Mouse (Mus musculus): Measurements from ENCODE around the gene Ly9.
A peak's percentile ranks its signal among the peaks of the same experiment; 100 is the strongest.

Ly9 gene

DNA sequence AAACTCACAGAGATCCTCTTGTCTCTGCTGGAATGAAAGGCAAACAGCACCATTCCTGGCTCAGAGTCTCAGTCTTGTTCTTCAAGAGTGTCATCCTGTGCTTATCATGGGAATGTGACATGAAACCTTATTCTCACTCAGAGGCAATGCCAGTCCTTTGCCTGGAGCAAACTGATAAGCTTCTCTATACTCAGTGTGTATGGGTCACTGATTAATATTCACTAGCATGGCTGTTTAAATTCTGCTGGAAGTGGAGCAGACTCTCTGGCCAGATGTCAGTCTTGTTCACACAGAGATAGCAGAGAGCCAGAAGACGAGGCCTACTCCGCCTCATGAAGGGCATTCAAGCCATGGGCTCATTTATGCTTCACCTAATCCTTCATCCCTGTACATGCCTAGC, 22.6 kb downstream of the Ly9 start:
- no peak for DNase-seq (ENCODE audit: low spot score in 2 of 2)

DNA sequence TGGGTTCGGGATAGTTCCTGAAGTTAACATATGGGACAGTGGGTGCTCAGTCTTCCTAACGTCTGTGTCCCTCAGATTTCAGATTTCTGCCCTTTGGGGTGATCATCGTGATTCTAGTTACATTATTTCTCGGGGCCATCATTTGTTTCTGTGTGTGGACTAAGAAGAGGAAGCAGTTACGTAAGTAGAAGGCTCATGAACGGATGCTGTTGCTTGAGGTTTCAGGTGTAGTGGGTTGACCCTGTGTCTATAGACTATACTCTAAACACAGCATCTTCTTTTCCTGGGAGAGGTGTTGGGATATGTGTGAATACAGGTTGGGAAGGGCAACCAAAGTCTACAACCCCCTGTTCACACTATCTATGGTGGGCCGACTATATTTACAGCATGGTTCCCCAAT, 30.0 kb downstream of the Ly9 start:
- DNase-seq (ENCODE audit: low spot score in 2 of 2), result no peak

DNA sequence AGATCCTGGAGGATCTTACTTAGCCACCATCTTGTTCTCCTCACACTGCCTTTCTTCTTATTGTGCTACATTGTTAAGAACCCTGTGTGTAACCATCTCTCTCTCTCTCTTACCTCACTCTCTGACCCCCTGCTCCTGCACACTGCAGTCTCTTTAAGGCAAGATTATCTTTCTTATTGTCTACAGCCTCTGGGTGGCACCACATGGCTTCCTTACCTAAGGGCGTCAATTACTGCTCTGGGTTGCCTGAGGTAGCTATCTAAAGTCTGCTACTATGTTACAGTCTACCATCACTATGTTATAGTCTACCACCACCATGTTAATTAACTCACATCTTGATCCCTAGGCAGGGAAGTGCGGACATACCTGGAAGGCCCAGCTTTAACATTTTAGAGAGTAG, 38.8 kb downstream of the Ly9 start:
- no peak for DNase-seq (ENCODE audit: low spot score in 2 of 2)

DNA sequence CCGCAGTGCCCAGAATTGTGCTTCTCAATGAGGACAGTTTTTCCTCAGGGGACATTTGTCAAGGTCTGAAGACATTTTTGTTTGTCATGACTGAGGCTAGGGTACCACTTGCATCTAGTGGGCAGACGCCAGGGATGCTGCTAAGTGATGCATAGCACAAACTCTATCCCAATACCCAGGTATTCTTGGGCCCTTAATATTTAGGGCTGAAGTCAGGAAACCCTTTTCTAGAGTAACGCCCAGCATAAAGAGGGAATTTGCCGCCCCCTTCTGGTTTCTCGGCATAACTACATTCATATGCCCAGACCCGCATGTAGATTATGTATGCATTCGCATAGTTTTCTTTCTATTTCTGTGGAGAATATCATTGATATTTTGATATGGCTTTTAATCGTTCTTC, 40.4 kb downstream of the Ly9 start:
- DNase-seq (ENCODE audit: low spot score in 2 of 2), result peak; percentile 57 to 61

DNA sequence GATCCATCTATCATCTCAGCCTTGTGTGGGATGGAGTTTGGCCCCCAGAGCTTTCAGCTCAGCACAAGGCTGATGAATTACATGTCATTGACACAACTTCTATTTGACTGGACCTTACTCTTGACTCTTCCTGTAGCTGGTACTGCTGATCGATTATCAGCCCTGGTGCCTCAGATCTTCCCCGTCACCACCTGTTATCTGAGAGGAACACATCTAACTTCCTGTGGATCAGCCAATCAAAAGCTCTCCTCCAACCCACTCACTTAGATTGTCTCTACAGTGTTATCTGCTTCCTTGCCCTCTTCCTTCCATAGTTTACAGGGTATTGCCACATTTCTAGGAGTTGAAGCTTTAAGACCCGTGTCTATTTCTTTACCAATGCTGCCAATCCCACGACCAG, 41.3 kb downstream of the Ly9 start:
- no peak for DNase-seq (ENCODE audit: low spot score in 2 of 2)

DNA sequence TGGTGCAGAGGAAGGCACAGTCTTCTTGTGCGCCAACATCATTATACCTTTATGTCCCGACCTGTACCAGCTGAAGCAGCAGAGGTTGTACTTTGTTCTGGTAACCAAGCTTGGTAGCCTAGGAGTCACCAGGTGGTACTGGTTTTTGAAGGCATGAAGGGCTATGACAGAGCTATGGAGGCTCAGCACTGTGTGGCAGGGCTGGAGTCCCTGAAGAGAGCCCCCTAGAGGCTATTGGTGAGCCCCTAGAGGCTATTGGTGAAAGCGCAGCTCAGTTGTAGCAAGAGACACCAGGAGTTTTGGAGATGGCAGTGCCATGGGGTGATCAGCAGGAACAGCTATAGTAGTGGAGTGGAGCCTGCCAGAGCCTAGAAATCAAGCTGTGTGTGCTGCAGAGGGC, 43.0 kb downstream of the Ly9 start:
- DNase-seq (ENCODE audit: low spot score in 2 of 2), result peak; percentile 45 to 48

DNA sequence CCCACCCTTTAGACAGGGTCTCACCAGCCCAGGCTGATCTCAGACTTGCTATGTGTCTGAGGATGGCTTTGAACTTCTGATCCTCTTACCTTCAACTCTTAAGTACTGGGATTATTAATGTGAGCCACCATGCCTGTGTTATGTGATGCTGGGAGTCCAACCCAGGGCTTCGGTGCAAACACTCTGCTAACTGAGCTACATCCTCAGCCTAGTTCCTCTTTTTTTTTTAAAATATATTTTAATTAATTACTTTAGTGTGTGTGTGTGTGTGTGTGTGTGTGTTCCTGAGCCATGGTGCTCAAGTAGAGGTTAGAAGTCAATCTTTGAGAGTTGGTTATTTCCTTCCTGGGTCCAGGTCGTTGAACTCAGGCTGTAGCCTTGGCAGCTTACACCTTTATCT, 44.2 kb downstream of the Ly9 start:
- DNase-seq (ENCODE audit: low spot score in 2 of 2), result peak in 1 of 2 experiments; percentile 46

DNA sequence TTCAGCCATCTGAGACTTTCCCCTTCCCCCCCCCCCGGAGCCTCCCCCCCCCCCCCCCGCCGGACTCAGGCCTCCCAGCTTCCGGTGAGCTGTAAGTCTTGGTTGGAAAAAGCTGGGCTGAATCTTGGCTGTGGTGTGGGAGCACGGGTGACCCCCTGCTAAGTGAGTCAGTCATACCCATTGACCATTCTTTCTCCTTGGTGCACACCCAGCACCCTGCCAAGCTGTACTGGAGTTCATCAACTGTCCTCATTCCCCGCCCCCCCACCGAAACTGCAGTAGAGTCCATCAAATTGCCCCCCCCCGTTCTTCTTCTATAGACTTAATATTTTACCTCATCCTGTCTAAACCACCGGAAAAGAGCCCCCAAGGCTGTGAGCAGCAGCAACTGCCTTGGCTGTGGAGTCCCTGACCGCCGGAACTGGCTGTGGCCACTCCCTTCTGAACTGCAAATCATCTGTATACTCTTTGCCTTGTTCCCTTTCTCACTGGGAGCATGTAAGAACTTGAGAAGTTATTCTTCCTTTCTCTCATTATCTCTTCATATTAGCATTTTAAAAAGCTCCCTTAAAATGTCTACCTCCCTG, 45.5 kb downstream of the Ly9 start:
- peak; percentile 66 to 70 for DNase-seq (ENCODE audit: low spot score in 2 of 2)

DNA sequence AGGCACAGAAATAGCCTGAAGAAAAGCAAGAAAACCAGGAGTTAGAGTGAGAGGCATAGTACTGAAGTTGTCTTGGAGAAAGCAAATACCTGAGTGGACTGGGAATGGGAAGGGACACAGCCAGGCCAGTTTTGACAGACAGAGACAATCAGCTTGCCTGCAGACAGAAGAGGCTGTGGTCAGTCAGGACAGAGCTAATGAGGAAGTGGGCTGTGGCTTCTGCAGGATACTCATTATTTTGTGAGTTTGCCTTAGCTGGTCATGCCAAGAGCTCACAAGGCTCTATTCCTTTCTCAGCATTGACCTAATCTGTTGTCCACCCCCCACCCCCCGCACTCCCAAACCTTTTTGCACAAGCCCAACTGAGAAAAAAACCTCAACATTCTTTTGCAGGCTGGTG, 46.0 kb downstream of the Ly9 start:
- DNase-seq (ENCODE audit: low spot score in 2 of 2), result peak in 1 of 2 experiments; percentile 44

DNA sequence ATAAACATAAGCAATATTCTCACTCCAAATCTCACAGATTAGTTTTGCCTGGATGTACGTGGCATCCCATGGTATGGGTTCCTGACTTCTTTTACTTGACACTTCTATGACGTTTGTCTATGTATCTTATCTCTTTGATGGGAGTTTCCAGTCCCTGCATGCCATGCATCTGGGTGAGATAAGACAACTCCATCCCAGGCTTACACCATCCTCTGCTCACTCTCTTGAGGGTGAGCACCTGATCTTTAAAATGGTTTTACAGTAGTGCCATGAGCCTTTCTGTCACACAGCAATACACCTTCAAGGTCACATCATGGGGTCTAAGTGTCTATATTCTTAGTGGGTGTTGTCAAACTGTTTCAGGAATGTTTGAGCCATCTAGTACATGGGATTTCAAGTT, 46.9 kb downstream of the Ly9 start:
- no peak for DNase-seq (ENCODE audit: low spot score in 2 of 2)

DNA sequence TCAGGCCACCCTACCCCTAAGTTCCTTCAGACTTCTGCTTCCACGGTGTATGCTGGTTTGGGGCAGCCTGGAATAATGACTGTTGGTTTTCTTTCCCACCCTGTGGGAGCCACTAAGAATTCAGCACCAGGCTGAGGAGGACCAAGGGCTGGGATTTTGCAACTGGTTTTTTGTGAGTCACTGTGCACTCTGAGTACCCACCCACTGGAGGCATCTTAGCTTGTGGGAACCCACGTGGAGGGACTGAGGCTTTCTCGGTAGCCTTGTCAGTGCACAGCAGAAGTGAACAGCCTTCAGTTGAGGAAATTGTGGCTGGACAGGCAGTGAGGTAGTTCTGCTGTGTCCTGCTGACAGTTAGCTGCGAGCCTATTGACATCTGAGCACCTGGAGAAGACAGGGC, 48.3 kb downstream of the Ly9 start, which contains the start of gene Cd244a:
TSS of gene Cd244a (plus strand) at position 296 of the 400 bp plus-strand sequence.
- peak; percentile 56 to 57 for DNase-seq (ENCODE audit: low spot score in 2 of 2)

DNA sequence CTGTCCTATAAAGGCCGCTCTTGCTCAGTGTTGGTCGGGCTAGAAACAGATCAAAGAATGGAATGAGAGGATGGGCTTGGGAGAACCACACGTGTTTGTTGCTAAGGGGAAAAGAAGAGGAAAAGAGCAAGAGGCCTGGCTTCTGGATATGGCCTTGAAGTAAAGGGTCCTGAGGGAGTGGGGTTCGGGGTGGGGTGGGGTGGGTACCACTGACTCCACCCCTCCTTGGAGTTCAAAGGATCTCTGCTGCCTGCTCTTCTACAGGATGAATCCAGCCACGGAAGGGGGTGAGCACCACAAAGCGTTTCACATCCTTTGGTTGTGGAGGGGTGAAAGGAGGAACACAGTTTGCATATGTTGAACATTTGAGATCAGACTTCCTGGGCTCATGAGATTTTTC, 48.8 kb downstream of the Ly9 start:
- peak in 1 of 2 experiments; percentile 30 for DNase-seq (ENCODE audit: low spot score in 2 of 2)

DNA sequence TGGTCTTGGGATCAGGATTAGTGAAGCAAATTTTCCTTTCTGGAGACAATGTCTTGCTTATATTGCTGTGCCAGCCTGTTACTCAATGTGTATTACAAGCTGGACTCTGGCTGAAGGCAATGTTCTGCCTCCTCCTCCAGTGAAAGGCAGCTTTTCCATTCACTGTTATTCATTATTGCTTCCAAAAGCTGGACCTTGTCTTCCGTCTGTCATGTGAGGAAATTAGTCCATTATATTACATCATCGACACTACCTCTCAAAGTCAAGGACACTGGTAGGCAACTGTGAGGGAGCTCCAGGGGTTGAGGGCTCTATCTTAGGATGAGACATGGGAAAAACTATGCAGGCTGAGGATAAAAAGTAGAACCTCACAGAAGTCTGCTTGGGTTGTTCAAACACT, 50.8 kb downstream of the Ly9 start:
- no peak for DNase-seq (ENCODE audit: low spot score in 2 of 2)

DNA sequence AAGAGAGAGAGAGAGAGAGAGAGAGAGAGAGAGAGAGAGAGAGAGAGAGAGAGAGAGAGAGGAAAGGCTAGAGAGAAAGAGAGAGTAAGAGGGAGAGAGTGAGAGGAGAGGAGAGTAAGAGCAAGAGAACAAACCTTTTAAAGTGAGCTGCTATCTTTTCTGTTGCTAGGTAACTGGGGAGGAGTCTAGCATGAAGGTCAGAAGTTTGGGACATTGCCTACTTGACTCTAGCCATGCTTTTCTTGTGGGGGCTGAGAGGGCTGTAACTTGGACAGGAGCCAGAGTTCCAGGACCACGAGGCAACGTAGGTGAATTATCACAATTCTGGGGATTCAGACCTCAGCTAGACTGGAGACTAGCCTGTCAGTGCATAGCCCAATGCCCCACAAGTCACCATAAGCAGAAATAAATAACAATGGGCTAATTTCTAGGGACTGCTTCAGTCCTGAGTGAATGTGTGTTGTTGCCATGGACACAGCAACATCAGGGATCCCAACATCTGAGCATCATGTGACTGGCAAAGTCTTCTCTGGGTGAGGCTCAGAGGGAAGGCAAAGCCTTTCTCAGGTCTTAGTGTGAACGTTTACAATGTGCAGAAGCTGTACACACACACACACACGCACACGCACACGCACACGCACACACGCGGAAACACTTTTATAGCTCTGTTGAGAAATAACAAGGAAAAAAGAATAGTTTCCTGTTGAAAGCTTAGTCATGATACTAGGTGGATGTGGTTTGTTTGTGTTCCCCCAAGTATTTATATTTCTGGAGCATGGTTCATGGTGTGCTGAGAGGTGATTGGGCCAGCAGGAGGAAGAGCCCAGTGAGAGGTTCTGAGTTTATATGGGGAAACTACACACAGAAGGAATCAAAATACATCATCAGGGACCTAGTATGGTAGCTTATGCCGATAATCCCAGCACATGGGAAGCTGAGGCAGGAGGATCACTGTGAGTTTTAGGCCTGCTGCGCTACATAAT, 53.6 kb downstream of the Ly9 start:
- DNase-seq (ENCODE audit: low spot score in 2 of 2), result no peak

DNA sequence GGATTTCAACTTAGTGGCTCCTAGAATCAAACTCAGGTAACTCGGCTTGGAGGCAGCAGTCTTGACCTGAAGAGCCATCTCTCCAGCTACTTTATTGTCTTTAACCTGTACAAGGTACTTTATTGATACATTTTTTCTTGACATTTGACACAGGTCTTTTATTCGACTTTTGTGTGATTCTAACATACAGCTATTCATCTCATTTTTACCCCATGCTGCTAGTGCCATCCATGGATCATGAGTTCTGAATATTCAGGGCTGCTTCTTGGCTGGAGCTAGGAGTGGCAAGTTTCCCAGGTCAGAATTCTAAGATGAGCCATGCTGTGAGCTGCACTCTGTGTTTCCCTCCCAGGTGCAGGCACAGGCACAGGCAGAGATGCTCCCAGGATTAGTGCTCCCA, 55.0 kb downstream of the Ly9 start:
- no peak for DNase-seq (ENCODE audit: low spot score in 2 of 2)

DNA sequence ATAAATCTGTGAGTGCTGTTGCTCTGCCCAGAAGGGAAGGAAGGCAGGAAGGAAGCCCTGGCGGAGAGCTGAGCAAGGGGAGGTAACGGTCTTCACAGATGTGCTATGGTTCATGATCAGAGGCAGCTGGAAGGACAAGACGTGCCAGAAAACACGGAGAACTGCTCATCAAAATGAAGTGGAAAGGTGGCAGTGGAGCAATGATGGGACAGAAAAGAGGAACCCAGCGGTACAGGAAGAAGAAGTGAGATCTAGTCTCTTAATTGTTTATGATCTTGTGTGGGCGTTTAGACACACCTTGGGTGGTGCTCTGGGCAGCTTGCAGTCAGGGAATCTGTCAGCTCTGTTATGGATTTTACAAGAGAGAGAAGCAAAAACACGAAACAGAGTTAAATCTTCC, 55.9 kb downstream of the Ly9 start:
- DNase-seq (ENCODE audit: low spot score in 2 of 2), result peak; percentile 77 to 80

DNA sequence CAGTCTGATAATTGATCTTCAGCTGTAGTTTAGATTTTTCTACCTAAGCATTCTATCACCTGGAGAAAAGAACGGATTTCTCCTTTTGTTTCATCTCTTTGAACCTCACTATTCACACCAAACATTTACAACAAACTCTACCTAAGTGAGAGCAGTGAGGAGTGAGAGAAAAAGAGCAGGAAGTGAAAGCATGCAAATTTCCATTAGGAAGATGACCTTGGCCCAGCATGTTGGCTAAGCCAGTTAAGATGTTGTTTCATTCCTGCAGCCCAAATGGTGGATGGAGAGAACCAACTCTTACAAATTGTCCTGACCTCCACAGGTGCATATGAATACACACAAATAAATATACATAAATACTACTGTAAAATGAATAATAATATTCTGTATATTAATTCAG, 66.5 kb downstream of the Ly9 start:
- no peak for DNase-seq (ENCODE audit: low spot score in 2 of 2)
